Mouse (Mus musculus): ENCODE data around the gene Clps.

The Clps gene

DNA sequence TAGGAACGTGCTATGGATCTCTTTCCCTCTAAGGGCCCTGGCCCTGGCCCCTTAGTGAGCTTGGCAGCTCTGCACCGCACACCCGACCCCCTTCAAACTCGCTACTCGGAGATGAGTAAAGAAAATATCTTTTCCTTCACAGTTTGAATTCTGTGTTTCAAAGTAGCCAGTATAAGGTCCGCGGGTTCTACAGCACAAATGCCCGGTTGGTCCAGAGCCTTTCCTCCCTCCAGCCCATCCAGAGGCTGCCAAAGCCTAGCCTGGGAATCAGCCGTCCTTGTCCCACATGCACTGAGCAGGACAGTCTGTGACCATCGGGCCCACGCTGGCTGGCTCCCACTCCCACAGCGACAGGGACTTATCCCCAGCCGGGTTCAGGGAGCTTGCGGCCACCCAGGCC, 11.5 kb downstream of the Clps start, which contains the start of gene Clpsl2:
Clpsl2 (plus strand) TSS at position 301 of the 400 bp plus-strand sequence.
- no peak for DNase-seq

DNA sequence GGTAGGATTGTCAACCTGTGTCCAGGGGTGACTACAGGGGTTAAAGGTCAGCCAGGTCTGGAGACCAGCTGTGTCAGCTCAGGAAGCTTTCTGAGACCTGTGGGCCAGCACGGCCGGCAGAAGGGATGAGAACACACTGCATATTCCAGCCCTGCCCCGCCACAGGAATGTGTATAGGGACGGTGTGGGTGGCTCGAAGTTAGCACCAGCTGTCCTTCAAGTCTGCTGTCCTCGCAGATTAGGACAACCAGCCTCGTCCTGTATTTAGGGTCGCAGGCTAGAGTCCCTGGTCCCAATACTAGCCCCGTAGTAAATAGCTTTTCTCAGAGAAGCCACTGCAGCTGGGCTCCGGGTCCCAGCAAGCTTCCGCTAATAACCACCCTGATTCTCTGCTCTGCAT, 12.0 kb downstream of the Clps start:
- no peak for DNase-seq

DNA sequence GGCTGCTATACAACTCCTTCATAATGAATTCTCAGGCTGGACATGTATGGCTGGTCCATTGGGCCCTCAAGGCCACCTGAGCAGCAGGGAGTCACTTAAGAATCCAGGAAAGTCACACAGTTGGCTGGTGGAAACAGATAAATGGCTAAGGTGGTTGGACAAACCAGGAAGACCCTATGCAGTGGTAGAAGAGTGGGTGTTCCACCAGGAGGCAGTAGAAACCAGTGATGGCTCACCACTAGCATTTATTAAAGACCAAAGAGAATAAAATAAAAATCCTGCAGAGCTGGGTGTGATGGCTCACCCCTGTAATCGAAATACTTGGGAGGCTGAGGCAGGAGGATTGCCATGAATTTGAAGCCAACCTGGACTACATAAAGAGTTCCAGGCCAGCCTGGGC, 13.6 kb downstream of the Clps start:
- no peak for DNase-seq

DNA sequence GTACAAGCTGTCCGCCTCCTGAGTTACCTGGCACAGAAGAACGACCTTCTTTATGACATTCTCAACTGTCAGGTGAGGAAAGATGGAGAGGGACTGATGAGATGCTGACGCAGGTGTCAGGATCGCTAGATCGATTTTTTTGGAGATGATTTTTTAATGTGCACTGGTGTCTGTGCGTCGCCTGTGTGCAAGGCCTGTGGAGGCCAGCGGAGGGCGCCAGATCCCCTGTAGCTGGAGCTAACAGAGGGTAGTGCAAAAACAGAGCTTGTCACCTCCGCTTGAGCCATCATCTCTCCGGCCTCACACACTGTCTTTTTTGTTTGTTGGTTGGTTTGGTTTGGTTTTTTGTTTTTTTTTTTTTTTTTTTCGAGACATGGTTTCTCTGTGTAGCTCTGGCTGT, 22.7 kb downstream of the Clps start:
- DNase-seq, result no peak

DNA sequence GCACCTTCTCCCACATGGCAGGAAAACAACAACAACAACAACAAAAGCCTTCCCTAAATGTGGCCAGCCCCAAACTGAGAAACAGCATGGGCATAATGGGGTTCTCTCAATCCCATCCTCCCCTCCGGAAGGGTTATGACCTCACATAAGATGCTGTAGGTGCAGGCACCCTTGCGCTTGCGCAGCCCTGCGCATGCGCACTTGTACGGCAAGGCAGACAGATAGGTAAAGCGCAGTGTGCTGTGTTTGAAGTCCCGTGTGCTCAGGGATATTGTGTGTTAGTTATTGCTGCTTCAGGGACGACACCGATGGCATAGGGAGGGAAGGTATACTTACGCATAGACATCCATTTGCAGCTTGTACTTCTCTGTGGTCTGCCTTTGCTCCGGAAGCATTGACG, 27.2 kb downstream of the Clps start:
- DNase-seq, result no peak

DNA sequence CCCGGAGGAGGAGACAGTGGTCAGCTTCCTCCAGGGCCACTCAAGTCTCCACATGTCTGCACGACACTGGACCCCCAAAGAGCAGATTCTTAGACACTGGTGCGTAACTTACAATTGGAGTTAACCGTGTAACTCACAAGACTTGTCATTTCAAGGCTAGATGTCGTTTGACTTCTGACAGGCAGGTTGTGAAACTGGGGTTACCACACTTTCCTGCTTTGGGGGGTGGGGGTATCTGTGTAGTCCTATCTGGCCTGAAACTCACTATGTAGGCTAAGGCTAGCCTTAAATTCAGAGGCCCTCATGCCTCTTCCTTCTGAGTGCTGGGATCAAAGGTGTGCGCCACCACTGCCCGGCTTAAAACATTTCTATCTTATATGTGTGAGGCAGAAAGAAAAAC, 28.0 kb downstream of the Clps start:
- no peak for DNase-seq

DNA sequence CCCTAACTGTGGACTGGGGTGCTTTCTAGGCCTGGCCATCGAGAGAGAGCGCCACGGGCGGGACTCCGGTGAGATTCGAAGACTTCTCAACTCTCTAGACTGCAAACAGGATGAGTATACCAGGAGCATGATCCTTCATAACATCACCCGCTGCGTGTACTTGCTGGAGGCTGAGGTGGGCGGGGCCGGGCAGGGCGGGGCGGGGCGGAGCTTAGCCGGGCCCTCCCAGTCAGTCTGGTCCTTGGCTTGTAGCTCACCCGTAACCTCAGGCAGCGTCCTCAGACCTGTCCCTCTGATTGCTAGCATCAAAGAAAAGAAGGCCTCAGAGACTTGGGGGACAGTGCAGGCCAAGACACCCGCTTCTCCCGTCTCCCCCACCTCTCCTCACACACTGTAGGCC, 28.6 kb downstream of the Clps start:
- DNase-seq, result no peak

DNA sequence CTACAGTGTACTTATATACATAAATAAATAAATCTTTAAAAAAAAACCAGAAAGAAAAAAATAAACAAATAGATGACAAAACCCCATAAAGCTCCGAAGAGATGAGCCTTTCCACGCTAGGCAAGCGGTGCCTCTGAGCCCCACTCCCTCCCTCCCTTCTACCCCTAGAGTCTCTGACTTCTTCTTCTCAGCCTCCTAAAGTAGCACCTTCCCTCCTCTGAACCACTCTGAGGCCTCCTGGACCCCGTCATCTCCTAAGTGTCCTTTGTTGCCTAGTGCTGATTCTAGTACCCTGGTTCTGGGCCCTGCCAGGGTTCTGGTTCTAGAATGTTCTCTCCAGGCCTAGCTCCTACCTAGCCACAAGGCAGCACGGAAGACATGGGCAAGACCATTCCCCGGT, 30.1 kb downstream of the Clps start, which contains the start of gene Armc12:
Armc12 (plus strand) TSS at position 301 of the 400 bp plus-strand sequence.
- no peak for DNase-seq

DNA sequence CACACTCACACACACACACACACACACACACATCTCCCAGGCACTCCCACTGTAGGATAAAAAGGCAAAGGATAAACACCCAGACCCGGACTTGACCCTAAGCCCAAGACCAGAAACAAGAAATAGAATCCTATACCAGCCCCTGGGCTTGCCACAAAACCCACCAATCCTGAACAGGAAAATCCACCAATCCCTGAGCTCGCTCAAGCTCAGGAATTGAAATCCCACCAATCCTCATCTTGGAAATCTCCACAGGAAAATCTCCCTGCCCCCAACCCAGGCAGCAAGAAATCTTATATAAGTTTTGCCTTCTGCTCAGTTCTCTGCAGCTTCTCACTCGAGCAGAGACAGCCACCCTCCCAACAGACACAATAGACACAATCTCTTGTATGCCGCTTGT, 31.4 kb downstream of the Clps start:
- no peak for DNase-seq

DNA sequence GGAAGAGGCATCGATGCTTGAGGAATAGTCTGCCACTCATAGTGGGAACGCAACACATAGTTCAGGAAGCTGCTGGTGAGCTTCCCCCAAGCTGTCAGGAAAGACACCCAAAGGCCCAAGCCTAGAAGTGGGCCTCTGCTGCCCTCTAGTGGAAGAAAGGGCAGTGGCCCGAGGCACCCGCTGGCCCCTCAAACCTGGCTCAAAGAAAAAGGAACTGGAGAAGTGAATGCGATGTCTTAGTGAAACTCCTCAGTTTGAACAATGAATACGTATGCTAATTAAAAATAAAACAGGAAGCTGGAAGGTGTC, 32.6 kb downstream of the Clps start:
- DNase-seq, result peak; percentile 69

DNA sequence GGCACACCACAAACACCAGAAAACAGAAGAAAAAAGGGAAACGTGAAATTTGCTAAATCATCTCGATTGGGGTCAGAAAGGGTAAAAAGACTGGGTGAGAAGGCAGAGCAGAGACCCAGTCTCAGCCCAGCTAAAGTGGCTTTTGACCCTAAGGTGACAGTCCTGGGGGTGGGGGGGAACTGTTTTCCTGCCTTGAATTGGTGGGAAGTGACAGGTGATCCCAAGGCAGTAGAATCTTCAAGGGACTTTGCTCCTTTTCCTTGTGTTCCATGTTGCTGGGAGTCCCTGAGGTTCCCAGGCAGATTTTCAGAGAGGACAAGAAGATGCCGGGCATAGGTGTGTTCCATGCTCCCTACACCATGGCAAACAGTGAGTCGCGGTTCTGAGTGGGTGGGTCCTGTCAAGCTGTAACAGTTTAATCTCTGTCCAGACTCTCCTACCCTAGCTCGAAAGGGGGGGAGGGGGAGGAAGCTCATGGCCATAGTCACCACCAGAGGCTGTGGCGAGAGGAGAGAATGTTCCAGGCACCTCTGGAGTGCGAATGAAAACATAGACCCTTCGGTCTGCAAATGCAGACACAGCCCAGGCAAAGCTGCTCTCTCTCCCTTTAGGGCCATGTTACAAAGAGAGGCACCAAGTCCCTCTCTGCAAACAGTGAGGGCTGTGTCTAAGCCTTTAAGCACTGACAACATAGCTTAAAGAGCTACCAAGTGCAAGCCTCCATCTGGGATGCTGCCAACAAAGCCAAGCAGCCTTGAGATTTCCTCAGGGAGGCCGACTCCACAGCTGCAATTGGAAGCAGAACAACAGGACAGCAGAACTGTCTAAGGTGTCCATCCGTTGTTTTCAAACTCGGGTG, 33.2 kb downstream of the Clps start:
- DNase-seq, result no peak

DNA sequence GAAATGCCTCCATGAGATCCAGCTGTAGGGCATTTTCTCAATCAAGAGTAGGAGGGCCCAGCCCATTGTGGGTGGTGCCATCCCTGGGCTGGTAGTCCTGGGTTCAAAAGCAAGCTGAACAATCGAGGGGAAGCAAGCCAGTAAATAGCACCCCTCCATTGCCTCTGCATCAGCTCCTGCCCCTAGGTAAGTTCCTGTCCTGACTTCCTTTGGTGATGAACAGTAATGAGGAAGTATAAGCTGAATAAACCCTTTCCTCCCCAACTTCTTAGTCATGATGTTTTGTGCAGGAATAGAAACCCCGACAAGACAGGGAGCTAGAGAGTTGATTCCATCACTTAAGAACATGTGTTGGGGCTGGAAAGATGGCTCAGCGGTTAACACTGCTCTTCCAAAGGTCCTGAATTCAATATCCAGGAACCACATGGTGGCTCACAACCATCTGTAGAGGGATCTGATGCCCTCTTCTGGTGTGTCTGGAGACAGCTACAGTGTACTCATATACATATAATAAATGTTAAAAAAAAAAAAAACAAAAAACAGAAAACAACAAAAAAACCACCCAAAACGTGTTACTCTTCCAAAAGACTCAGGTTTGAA, 35.6 kb downstream of the Clps start:
- DNase-seq, result no peak

DNA sequence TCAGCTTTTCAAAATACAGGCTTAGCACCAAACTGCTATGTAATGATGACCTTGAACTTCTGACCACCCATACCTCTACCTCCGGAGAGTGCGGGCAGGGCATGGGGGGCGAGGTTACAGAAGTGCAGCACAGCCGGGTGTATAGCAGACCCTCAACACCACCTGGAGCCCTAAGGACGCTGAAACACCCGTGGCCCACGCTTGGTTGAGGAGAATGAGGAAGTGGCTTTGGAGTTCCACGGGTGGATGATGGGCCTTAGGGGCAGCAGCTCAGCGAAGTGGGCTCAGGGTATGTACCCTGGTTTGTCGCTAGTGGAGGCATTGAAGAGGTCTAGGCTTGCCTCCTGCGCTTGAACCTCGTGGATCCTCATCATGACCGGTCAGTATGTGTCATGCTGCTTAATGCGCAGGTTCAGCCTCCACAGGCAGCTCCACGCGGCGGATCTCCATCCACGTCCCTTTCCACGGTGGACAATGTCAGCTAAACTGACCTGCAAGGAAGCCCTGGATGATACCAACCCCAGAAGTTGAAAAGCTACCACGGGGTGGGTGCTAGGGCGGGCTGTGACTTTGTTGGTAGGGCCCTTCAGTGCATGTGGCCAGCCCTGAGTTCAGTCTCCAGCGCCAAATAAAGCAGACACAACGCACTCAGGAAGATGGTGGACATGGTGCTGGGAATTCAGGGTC, 36.4 kb downstream of the Clps start:
- peak; percentile 29 for DNase-seq

DNA sequence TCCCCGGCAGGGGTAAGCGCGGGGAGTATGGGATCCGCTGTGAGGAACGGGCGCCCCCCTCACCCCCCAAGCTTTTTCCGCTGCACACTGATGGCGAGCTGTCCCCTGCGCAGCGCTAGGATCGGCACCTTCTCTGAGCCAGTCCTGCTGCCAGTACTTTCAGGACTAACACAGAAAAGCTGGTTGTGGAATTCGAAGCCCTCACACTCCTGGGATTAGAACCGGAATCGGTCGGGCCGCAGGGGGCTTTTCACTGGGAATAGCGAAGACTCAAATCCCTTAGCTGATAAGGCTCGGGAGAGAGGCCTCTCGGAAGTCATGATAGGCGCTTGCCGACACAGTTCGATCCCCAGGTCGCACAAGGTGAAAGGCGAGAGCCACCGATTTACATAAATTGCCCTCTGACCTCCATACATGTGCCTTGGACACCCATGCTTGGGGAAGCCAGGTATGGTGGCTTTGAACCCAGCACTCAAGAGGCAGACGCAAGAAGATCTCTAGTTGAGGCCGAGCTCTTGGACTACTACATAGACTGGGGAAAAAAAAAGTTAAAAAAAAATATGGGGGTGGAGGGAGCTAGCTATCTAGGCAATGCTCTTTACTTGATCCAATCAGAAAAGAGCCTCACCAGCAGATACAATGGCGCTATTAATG, 37.1 kb downstream of the Clps start:
- no peak for DNase-seq

DNA sequence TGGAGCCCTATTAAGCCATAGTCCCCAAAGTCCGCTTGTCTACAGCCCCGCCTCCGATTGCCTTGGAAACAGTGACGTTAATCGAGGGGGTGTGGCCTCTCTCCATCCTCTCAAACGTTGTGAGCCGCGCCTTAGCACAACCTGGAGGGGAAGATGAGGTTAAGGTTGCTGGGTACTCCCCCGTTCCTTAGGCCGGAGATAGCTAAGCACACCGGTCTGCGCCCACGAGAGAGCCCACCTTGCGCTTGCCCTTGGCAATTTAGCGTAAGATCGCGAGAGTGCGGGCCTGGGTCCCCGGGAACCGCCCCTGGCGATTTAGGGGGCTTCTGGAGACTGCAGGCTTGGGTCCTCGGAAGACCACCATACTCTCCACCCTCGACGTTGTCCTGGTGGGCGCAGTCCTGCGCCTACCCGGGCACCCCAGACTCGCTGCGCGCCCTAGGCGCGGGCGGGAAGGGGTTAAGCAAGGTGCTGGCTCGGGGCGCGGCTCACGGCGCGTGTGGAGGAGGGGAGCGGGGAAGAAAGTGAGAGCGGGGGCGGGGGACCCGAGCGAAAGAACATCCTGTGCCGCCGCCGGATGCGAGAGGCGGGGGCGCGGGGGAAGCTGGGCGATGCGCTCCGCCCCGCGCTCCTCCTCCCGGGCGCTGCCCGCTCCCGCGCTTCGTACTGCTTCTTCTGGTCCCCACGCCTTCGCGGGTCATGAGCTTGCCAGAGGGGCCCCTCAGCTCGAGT, 37.8 kb downstream of the Clps start:
- DNase-seq, result peak; percentile 91

DNA sequence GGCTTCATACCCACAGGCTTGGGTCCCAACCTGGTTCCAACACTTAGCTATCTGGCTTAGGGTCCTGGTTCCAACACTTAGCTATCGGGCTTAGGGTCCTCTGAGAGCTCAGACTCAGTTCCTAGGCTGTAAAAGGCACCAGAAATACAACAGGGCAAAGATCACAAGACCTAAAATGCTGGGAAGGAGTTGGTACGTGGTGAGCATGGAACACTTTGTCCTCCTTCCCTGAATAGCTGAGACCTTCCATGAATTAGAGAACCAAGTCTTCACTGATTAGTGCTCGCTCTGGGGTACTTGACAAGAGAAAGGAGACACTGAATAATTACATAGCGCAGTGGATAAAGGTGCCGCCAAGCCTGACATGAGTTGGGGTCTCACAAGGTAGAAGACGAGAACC, 38.6 kb downstream of the Clps start:
- no peak for DNase-seq

DNA sequence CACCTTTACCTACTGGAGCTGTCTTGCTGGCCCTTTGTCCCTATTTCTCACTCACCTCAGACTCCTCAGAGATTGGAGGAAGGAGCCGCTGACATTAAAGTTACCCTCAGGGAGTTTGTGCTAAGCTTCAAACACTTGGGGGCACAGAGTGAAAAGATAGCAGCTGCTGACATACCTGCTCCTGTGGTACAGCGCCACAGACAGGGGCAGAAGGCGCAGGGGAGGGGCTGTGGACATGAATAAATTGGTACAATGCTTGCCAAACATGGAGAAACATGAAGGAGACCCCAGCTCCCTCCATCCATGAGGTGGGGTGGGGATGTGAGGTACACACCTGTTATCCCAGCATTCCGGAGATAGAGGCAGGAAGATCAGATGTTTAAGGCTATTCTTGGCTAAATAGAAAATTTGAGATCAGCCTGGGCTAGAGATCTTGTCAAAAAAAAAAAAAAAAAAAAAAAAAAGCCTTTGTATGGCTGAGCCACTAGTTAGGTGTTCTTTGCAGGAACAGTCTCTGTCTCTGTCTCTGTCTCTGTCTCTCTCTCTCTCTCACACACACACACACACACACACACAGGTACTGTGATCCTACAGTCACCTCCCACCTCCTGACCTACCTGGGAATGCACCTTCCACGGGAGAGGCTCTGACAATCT, 39.4 kb downstream of the Clps start:
- DNase-seq, result peak; percentile 21

DNA sequence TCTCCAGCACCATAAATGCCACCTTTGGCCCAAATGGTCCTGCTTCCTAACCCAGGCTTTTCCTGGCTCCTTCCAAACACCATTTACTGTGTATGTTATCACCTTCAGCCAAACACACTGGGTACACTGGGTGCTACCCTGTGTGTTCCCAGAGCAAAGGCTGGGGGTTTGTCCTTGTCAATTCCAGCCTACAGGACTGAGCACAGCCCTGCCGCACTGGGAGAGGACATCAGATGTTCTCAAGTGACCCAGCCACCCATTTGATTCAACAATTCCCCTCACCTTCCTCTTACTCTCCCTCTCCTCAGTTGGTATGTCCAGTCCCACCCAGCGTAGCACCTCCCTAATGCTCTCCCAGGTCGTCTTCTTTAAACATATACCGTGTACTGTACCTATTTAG, 40.0 kb downstream of the Clps start:
- no peak for DNase-seq

DNA sequence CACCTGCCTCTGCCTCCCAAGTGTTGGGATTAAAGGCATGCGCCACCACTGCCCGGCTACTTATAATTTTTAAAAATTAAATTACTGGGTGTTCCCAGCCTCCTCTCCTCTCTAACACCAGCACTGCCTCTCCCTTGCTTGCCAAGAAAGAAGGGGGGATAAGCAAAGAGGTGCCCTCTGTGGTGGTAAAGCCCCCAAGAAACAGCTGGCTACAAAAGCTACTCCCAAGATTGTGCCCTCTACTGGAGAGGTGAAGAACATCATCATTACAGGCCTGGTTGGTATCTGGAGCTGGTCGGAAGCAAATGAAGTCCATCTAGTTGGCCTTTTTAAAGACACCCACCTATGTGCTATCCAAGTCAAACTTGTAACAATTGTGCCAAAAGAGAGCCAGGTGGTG, 40.7 kb downstream of the Clps start:
- DNase-seq, result peak; percentile 10

DNA sequence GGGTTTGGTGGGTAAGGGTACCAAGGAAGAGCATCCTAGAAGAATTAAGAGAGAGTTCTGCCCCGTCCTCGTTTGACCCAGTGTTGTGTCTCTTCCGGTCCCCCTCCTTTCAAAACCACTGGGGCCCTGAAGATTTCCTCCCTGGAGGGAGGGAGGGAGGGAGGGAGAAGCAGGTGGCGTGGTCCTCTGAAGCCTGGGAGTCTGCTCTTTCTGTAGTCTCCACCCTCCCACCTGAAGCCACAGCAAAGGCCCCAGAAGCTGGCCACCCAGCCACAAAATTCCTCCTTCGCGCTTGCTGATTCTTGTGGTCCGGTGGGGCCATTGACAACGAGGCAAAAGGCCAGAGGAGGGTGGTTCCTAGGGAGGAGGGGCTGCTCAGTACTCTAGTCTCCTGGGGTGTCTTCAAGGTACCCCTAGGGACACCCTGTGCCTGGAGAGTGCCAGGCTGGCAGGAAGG, 41.9 kb downstream of the Clps start:
- DNase-seq, result peak; percentile 30

DNA sequence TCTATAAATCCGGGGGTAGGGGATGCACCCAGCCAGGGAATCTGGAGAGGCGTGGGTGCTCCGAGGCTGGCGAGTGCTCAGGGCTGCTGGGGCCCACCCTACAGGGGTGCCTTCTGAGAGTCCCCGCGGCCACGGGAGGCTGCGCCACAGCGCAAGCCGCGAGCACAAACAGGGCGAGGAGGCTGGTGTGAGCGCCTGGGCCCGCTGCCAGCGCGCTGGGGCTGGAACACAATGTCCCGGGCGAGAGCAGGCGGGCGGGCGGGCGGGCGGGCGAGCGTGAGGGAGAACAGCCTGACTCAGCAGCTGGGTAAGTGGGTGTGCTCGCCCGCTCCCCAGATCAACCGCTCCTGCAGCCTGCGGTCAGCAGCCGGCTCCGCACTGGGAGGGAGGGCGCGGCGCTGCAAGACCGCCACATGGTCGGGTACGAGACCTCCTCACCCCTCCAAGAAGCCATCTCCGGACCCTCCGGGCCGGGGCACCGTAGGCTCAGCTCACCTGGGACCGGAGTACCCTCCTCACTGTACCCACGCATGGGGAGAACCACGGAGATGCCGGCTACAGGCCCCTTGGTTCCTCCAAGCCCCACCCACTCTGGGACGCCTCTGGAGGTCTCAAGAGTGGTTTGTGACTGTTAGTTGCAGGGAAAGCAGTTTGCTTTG, 42.5 kb downstream of the Clps start:
- DNase-seq, result peak; percentile 78

Data from cerebellum, adult 9-11 months (tissue).